Mouse (Mus musculus) left cerebral cortex, postnatal 10 days (tissue): Measurements from ENCODE around the gene Ift46. TPM values are rescaled to one million over a fixed set of nuclear protein-coding genes. Genes with fewer than 3 reads are reported as not detected.

Experiments used
- total RNA-seq, 2 experiments: library from RNA; stranded (reverse); gene quantifications; 2 replicates each; pipeline ENCODE4 v1.2.3; 2021

The Ift46 gene
- total RNA-seq, 2 experiments from 2014 or later: 75.4 to 78.2 TPM

Other genes with a start within 250 kb of the Ift46 start
- gene Cxcr5, start 206.0 kb upstream of the Ift46 start, total RNA-seq: not detected
- 100 to 1,000 TPM; 114 to 115 TPM for gene Ddx6, start 163.0 kb upstream of the Ift46 start, total RNA-seq
- not detected for gene Treh, start 94.7 kb upstream of the Ift46 start, total RNA-seq
- 10 to 100 TPM; 82.6 to 89.0 TPM for gene Phldb1, start 32.7 kb upstream of the Ift46 start, total RNA-seq
- gene Arcn1, start 63 bp upstream of the Ift46 start, total RNA-seq: 100 to 1,000 TPM; 103 to 113 TPM
- gene Tmem25, start 31.4 kb downstream of the Ift46 start, total RNA-seq: 10 to 100 TPM; 31.3 to 31.6 TPM
- gene Ttc36, start 35.2 kb downstream of the Ift46 start, total RNA-seq: 1 to 10 TPM; 1.2 to 1.4 TPM
- gene Kmt2a, start 113.4 kb downstream of the Ift46 start, total RNA-seq: 10 to 100 TPM; 43.2 to 49.7 TPM
- gene Atp5l, start 152.8 kb downstream of the Ift46 start, total RNA-seq: 100 to 1,000 TPM; 377 to 378 TPM
- gene Ube4a, start 197.7 kb downstream of the Ift46 start, total RNA-seq: 100 to 1,000 TPM in 1 of 2 experiments, 10 to 100 TPM in 1; 96.1 to 101 TPM
- not detected for gene Cd3g, start 212.5 kb downstream of the Ift46 start, total RNA-seq
- not detected for gene Cd3d, start 213.9 kb downstream of the Ift46 start, total RNA-seq
- gene Cd3e, start 241.7 kb downstream of the Ift46 start, total RNA-seq: not detected